Mouse (Mus musculus) liver, embryonic 14.5 days (tissue): Measurements from ENCODE around the gene Auts2. TPM values are rescaled to one million over a fixed set of nuclear protein-coding genes. Genes with fewer than 3 reads are reported as not detected.

Source experiments
- ATAC-seq: fragments of 200-750 bp; cut with Nextera tagmentation; 2 replicates; pipeline ENCODE4 v1.8.0; 2017; ENCODE audit warnings: moderate number of reproducible peaks, mild to moderate bottlenecking, moderate library complexity; ENCODE audit not compliant: insufficient read depth
- DNase-seq, 3 experiments: peaks; one replicate each; pipeline ENCODE4 v3.0.0-alpha.2; 2012 to 2013; ENCODE audit warnings: low read depth in 3 of 3, low spot score in 3 of 3
- H3K27ac ChIP-seq: fragments of 300-500 bp; sonication (generic); 2 replicates; pipeline ENCODE4 v1.5.1; 2014; ENCODE audit warnings: moderate library complexity, mild to moderate bottlenecking, control low read depth, inconsistent platforms
- H3K27me3 ChIP-seq: fragments of 300-500 bp; sonication (generic); 2 replicates; pipeline ENCODE4 v1.6.1; 2014; ENCODE audit warnings: mild to moderate bottlenecking, low read length, moderate library complexity; ENCODE audit not compliant: control insufficient read depth, insufficient read depth
- H3K36me3 ChIP-seq: fragments of 300-500 bp; sonication (generic); replicated peaks from 2 replicates; pipeline ENCODE4 v1.6.1; 2014; ENCODE audit warnings: low read depth; ENCODE audit not compliant: control insufficient read depth, insufficient read depth
- H3K4me1 ChIP-seq, 2 experiments: fragments of 200-500 bp in 1 of 2; fragments of 300-500 bp in 1 of 2; sonication (generic) in 1 of 2; replicated peaks; 2 replicates each; pipeline ENCODE4 v1.6.1; 2012 to 2014; ENCODE audit warnings: antibody characterized with exemption in 1 of 2, inconsistent platforms in 1 of 2, low read length in 1 of 2; ENCODE audit not compliant: control insufficient read depth in 2 of 2, insufficient read depth in 2 of 2
- H3K4me2 ChIP-seq: fragments of 300-500 bp; sonication (generic); 2 replicates; pipeline ENCODE4 v1.6.1; 2014; ENCODE audit warnings: low read depth, mild to moderate bottlenecking, control low read depth, moderate library complexity
- H3K4me3 ChIP-seq, 2 experiments: fragments of 200-500 bp in 1 of 2; fragments of 300-500 bp in 1 of 2; sonication (generic) in 1 of 2; 2 replicates each; pipeline ENCODE4 v1.5.1; 2012 to 2014; ENCODE audit warnings: low read depth in 2 of 2, low read length in 2 of 2, mild to moderate bottlenecking in 2 of 2, control low read depth in 1 of 2, inconsistent platforms in 1 of 2, moderate library complexity in 1 of 2; ENCODE audit not compliant: insufficient read depth in 1 of 2
- H3K9ac ChIP-seq: fragments of 300-500 bp; sonication (generic); replicated peaks from 2 replicates; pipeline ENCODE4 v1.6.1; 2014; ENCODE audit warnings: mild to moderate bottlenecking, control low read depth, moderate library complexity
- H3K9me3 ChIP-seq: fragments of 300-500 bp; sonication (generic); 2 replicates; pipeline ENCODE4 v1.6.1; 2016; ENCODE audit warnings: low read length, mixed read lengths; ENCODE audit not compliant: control insufficient read depth
- CTCF ChIP-seq: IDR thresholded peaks from 2 replicates; pipeline ENCODE4 v1.5.1; 2016; ENCODE audit warnings: antibody characterized with exemption, low read depth, control low read depth
- EP300 ChIP-seq: IDR thresholded peaks from 2 replicates; pipeline ENCODE4 v1.6.1; 2016; ENCODE audit warnings: antibody characterized with exemption, low read depth
- WGBS: fragments of 180-500 bp; shearing (Covaris S2); extraction: QIAGEN DNeasy Blood & Tissue Kit; methylation state at CpG from one replicate; pipeline ENCODE4 v1.1.7; 2014; ENCODE audit not compliant: insufficient replicate concordance; 5-methylcytosine and 5-hydroxymethylcytosine counted together
- polyA plus RNA-seq, 2 experiments: library from polyadenylated mRNA; depleted of rRNA in 1 of 2; stranded (reverse) in 1 of 2; unstranded in 1 of 2; fragments of >200 nt; fragmentation: Nextera tagmentation in 1 of 2; extraction: Ambion mirVana in 1 of 2; gene quantifications; 2 replicates each; pipeline versions ENCODE4 v1.2.1 to v1.2.3; 2012 to 2014

The Auts2 gene
- polyA plus RNA-seq, 2 experiments = 0.77 to 1.6 TPM

DNA sequence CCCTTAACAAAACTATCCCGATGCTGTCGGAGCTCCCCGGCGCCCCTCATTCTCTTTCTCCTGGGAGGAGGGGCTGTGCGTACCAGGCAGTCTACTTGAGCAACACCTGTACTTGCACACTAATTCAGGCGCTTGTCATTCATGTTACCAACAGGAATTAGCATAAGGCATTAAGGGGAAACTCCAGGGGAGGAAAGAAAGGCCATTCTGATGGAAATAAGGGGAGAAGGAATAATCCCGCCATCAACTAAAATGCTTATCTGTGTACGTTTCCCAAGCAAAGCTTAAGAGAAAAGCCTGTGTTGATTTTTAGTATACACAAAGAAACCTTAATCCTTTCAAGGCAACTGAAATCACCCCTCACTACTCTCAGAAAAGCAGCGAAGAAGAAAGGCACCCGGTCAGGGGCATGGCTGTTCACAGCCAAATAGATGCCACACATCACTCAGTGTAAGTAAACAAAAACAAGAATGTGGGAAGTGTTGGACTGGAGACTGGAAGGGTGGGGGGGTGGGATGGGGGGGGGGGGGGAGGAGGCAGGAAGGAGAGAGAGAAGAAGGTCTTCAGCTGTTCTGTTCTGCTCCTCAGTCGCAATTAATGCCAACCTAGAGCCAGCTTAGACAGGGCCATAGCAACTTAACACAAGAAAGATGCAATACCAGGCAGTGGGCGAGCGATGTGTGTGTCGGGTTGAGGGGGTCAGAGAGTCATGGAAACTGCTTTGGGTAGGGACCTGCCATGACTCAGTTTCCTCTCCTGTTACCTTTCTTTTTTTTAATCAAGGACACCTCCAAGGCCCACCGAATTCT, 1011.2 kb downstream of the Auts2 start:
- Histone ChIP-seq H3K27ac (no peak overlapping the region), H3K9me3 (no peaks in the 10 kb centered on the region), H3K4me3 (no peak overlapping the region), H3K4me1 (peaks cover 0 to 3% of the 10 kb centered on the region in 2 experiments; a peak in 2 of 4 replicates), H3K36me3 (no peaks in the 10 kb centered on the region), H3K27me3 (peaks cover 9% of the 10 kb centered on the region), H3K9ac (no peak overlapping the region), H3K4me2 (no peak overlapping the region)
- DNase-seq (no peak), ATAC-seq (no peak)
- TF ChIP-seq EP300 (no peak), CTCF (no peak)
- 62% methylated on average over 15 of the region's 15 CpGs for WGBS

DNA sequence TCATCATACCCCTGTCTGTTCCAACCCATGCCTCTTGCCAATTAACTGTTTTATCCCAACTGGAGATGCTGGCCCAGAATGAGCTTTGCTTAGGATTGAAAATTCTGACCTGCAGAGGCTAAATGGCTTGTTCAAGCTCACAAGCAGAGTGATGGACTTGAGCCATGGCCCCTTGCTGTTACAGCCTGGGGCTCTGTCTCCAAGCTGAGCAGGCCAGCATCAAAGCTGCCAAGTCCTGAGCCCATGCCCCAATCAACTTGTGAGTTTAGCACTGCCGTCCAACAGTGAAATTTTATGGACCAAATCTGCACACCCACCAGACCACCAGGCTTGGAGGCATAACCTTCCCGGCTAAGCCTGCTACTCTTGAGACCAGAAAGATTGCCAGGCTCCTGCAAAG, 1012.3 kb downstream of the Auts2 start:
- DNase-seq (no peak), ATAC-seq (no peak)
- Histone ChIP-seq H3K9me3 (no peaks in the 10 kb centered on the region), H3K27ac (no peak overlapping the region), H3K4me3 (no peak overlapping the region), H3K9ac (no peak overlapping the region), H3K4me1 (peaks cover 0 to 3% of the 10 kb centered on the region in 2 experiments; a peak in 2 of 4 replicates), H3K36me3 (no peaks in the 10 kb centered on the region), H3K4me2 (no peak overlapping the region), H3K27me3 (no peaks in the 10 kb centered on the region)
- WGBS = 52% methylated on average over 2 of the region's 2 CpGs
- TF ChIP-seq CTCF (no peak), EP300 (no peak)

DNA sequence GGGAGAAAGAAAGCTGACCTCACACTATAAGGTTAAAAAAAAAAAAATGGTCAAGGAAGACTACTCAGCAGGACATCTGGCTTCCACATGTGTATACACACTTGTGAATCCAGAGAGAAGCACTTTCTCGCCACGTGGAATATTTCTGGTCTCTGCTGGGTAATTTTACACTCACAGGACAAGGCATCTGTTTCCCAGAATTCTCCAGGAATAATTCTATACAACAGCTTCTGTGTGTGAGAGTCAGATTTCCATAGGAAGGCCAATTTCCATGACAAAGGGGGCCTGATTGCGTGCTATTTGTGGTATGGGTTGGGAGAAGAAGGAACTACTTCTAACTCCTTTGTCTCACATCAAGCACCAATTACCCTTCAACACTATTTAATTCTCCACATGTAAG, 1016.5 kb downstream of the Auts2 start:
- Histone ChIP-seq H3K36me3 (no peaks in the 10 kb centered on the region), H3K4me2 (no peak overlapping the region), H3K4me3 (no peak overlapping the region), H3K4me1 (peaks cover 0 to 3% of the 10 kb centered on the region in 2 experiments; a peak in 2 of 4 replicates), H3K9me3 (no peaks in the 10 kb centered on the region), H3K27me3 (no peaks in the 10 kb centered on the region), H3K9ac (no peak overlapping the region), H3K27ac (no peak overlapping the region)
- no peak for TF ChIP-seq EP300
- TF ChIP-seq CTCF = no peak
- DNase-seq (no peak), ATAC-seq (no peak)
- 42% methylated on average over 3 of the region's 3 CpGs for WGBS

DNA sequence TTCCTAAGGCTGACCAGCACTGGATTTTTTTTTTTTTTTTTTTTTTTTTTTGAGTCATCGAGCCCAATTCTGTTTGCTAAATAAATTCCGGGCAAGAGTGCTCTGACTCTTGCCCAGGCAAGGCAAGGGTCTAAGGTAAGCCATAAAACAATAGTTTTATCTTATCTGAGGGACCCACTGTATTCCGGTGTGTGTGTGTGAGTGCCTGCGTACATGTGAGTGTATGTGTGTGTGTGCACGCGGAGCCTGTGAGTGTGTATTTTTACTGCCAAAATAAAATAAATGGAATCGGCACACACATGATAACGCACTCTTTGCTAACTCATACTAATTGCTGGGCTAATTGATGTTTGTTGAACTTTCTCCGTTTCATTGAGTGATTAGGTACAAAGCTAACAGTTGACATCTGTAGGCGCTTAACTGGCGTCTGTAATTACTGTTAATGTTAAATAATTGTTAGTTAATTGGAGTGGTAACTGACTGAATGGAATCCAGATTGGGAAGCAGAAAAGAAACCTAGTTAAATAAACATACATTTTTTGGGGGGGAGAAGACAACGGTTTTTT, 1018.2 kb downstream of the Auts2 start:
- no peak overlapping the region for H3K4me2 ChIP-seq
- no peak overlapping the region for H3K27ac ChIP-seq
- DNase-seq (no peak), ATAC-seq (no peak)
- no peak for TF ChIP-seq CTCF
- no peak for TF ChIP-seq EP300
- no peak overlapping the region for H3K4me3 ChIP-seq
- no peaks in the 10 kb centered on the region for H3K27me3 ChIP-seq
- no peak overlapping the region for H3K9ac ChIP-seq
- peaks cover 0 to 3% of the 10 kb centered on the region in 2 experiments; a peak in 2 of 4 replicates for H3K4me1 ChIP-seq
- WGBS = 62% methylated on average over 12 of the region's 12 CpGs
- H3K36me3 ChIP-seq = no peaks in the 10 kb centered on the region
- no peaks in the 10 kb centered on the region for H3K9me3 ChIP-seq

DNA sequence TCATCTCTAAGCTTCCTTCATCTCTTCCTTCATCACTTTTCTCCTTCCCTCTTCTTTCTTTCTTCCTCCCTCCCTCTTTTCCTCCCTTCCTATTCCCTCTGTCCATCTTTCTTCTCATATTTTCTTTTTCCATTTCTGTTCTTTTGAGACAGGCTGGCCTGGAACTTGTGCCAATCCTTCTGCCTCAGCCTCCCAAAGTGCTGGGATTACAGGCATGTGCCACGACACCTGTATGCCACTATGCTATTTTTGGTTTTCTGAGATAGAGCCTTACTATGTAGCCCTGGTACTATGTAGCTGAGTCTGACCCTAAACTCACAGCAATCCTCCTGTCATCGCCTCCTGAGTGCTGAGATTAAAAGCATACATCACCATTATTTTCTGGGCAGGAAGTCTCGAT, 1023.6 kb downstream of the Auts2 start:
- ATAC-seq (no peak), DNase-seq (no peak)
- H3K27ac ChIP-seq = no peak overlapping the region
- no peaks in the 10 kb centered on the region for H3K36me3 ChIP-seq
- no peaks in the 10 kb centered on the region for H3K4me1 ChIP-seq
- no peak overlapping the region for H3K4me3 ChIP-seq
- H3K4me2 ChIP-seq = no peak overlapping the region
- no peaks in the 10 kb centered on the region for H3K27me3 ChIP-seq
- H3K9ac ChIP-seq = no peak overlapping the region
- H3K9me3 ChIP-seq = no peaks in the 10 kb centered on the region
- TF ChIP-seq CTCF = no peak
- no peak for TF ChIP-seq EP300
- WGBS = 61% methylated on average over 3 of the region's 3 CpGs
